Mouse (Mus musculus): ENCODE results near the gene Homez. TPM values are rescaled to one million over a fixed set of nuclear protein-coding genes. Genes with fewer than 3 reads are reported as not detected.

The Homez gene
- polyA plus RNA-seq, 1 experiment from 2014 or later = 14.5 TPM

DNA sequence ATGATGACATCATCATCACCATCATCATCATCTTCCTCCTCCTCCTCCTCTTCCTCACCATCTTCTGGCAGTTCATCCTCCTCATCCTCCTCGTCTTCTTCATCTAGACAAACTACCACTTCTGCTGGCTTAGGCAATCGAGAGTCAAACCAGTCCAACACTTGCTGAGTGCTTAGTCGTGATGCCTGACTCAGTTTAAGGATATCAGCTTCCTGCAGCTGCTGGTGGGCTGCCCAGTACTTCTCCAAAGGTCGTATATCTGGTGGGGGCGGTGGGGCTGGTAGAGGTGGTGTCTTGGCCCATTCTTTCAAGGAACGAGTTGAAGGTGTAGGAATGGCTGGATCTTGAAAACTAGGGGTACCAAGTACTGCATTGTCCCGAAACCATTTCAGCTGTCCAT, 14.1 kb downstream of the Homez start:
- in situ Hi-C loops (cut with MboI; ENCODE audit: low pct_unique_long_range_greater_than_20kb) = no loop called here
- DNase-seq (ENCODE audit: low read depth, low spot score) (no peak), ATAC-seq (no peak)
- TF ChIP-seq CTCF (IDR thresholded peaks at IDR 0.05) = no peak
- H3K27me3 ChIP-seq = no peaks in the 10 kb centered on the region
- ChIA-PET CTCF (no interaction called here), POLR2A (no interaction called here)

DNA sequence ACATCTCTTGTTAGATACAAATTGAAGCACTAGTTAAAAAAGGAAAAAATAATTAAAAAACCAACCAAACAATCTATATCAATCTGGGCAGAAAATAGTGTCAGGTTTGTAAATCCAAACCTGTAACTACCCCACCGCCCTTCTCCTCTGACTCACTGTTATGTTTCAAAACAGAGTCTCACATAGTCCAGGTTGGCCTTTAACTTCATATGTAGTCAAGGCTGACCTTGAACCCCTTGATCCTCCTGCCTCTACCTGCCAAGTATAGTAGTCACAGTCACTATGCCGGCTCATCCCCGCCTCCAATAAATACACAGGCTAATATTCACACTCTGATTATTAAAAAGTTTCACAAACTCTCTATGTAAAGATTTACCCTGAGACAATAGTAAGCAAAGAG, 15.0 kb downstream of the Homez start:
- POLR2A ChIA-PET = no interaction called here
- CTCF ChIA-PET = no interaction called here
- TF ChIP-seq CTCF (IDR thresholded peaks at IDR 0.05) = no peak
- in situ Hi-C loops (cut with MboI; ENCODE audit: low pct_unique_long_range_greater_than_20kb) = no loop called here
- DNase-seq (ENCODE audit: low read depth, low spot score) (no peak), ATAC-seq (no peak)
- no peaks in the 10 kb centered on the region for H3K27me3 ChIP-seq

DNA sequence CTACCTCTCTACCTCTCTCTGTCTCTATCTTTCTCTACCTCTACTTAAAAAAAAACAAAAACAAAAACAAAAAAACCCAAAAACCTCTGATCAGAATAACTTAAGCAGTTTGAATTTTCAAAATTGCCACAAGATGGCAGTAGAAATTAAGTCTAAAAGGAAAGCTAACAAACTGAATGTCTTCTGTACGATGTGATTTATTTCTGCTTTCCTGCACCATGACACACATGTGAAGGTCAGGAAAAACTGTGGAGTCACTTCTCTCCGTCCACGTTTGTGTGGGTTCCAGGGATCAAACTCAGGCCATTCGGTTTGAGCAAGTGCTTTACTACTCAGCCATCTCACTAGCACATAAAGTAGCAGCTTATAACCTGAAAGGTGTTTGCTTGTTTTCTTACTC, 27.3 kb downstream of the Homez start:
- POLR2A ChIA-PET = no interaction called here
- CTCF ChIA-PET = interaction anchor here (1.1 to 2.3 kb wide), 8 partner anchors 9 to 172 kb away, joined by 3 to 6 read pairs (median 4); partner anchors contain the start of gene Ngdn
- in situ Hi-C loops (cut with MboI; ENCODE audit: low pct_unique_long_range_greater_than_20kb) = loop anchor here (5.0 kb wide), 1 partner anchor 94 kb away; the partner anchor contains the start of gene Cmtm5
- ATAC-seq (no peak), DNase-seq (ENCODE audit: low read depth, low spot score) (no peak)
- peak; percentile 49 for TF ChIP-seq CTCF (IDR thresholded peaks at IDR 0.05)
- H3K27me3 ChIP-seq = peaks cover 20% of the 10 kb centered on the region

DNA sequence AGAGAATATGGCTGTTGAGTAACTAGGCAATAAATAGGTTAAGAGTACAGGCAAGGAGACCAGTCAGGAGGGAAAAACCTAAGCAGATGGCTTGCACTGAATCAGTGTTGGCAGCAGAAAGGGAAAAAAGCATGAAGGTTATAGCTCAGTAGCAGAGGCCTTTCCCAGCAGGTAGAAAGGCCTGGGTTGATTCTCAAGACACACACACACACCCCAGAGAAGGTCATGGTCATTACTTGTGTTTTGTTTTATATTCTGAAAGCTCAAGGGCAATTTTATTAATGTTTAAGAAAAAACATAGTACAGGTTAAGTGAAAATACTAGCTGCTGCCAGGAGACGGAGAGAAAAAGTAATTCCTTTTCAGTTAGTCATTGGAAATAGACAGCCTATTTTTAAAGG, 47.0 kb downstream of the Homez start:
- CTCF ChIA-PET = no interaction called here
- TF ChIP-seq CTCF (IDR thresholded peaks at IDR 0.05) = no peak
- peaks cover 18% of the 10 kb centered on the region for H3K27me3 ChIP-seq
- in situ Hi-C loops (cut with MboI; ENCODE audit: low pct_unique_long_range_greater_than_20kb) = no loop called here
- DNase-seq (ENCODE audit: low read depth, low spot score) (no peak), ATAC-seq (no peak)
- POLR2A ChIA-PET = no interaction called here

DNA sequence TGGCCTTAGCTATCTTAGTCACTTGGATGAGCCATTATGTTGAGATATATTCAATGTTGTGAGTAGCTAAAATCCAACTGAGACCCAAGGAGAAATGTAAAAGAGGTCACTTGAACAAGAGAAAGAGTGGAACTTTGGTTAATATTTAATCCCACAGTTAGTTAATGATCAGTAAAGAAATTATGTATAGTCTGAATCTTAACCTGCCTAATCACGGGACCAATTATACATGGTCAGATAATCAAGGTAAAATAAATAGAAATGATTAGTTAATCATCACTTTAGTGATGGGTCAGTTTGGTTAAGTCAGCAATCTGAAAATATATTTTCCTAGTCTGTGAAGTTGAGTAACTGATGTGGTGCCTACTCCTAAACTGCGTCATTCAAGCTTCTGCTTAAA, 48.5 kb downstream of the Homez start:
- in situ Hi-C loops (cut with MboI; ENCODE audit: low pct_unique_long_range_greater_than_20kb) = no loop called here
- CTCF ChIA-PET = interaction anchor here (1.0 to 1.1 kb wide), 2 partner anchors 22 to 36 kb away, joined by 3 to 4 read pairs; no protein-coding TSS in a partner anchor
- H3K27me3 ChIP-seq = peaks cover 22% of the 10 kb centered on the region
- POLR2A ChIA-PET = no interaction called here
- TF ChIP-seq CTCF (IDR thresholded peaks at IDR 0.05) = no peak
- no peak for DNase-seq (ENCODE audit: low read depth, low spot score)
- ATAC-seq = no peak

DNA sequence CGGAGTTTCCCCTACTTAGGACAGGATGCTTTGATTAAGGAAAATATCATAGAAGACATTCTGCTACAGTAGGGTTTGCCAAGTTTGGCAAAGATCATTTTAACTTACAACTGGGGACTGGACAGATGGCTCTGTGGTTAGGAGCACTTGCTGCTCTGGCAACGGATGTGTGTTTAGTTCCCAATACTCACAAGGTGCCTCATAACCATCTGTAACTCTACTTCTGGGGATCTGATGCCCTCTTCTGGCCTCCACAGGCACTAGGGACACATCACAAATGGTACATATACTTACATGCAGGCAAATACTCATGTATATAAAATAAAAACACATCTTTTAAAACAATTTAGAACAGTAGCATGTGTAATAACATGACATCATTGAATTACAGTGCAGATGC, 53.0 kb downstream of the Homez start:
- ChIA-PET POLR2A (interaction anchor here (0.6 kb wide), 1 partner anchor 16 kb away, joined by 4 read pairs; no protein-coding TSS in a partner anchor), CTCF (interaction anchor here (0.6 to 1.6 kb wide), 3 partner anchors 32 to 105 kb away, joined by 3 to 4 read pairs (median 4); partner anchors contain the start of gene Cebpe)
- no peak for ATAC-seq
- TF ChIP-seq CTCF (IDR thresholded peaks at IDR 0.05) = peak; percentile 74
- H3K27me3 ChIP-seq = peaks cover 21% of the 10 kb centered on the region
- DNase-seq (ENCODE audit: low read depth, low spot score) = no peak
- in situ Hi-C loops (cut with MboI; ENCODE audit: low pct_unique_long_range_greater_than_20kb) = no loop called here

DNA sequence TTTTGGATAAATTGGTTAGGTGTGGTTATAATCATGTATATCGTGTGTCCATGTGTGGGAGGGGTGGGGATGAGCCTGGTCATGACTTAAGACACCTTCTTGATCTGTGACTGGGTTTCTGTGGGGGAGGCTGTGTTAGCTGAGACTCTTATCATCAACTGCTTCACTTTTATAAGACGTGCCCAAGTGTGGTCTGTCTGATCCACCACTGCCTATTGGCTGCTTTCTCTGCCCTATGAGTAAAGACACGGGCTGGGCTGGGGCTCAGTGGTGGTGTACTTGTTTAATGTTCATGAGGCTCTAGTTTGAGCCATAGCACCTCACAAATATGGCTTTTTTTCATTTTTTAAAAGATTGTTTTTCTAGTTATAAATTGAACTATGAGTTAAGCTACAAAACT, 55.0 kb downstream of the Homez start:
- ChIA-PET CTCF (no interaction called here), POLR2A (no interaction called here)
- ATAC-seq (no peak), DNase-seq (ENCODE audit: low read depth, low spot score) (no peak)
- in situ Hi-C loops (cut with MboI; ENCODE audit: low pct_unique_long_range_greater_than_20kb) = no loop called here
- peaks cover 21% of the 10 kb centered on the region for H3K27me3 ChIP-seq
- TF ChIP-seq CTCF (IDR thresholded peaks at IDR 0.05) = no peak

DNA sequence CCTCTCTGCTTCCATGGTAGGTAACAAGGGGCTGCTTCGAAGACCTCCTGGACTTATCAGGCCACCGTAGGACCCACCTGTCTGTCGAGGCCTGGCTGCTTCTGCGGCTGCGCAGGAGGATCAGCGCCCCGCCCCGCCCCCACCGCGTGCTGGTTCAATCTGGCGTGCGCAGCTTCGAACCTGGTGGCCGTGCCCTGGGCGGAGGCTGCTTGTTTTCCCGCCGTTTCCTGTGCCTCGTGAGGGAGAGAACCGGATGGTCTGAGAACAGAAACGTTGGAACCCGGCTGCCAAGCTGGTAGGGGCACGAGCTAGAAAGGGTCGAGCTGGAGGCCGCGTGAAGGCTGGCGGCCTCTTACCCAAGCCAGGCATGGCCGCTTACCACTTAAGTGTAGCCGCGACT, 56.8 kb downstream of the Homez start, which contains the start of gene Rnf212b:
Rnf212b (plus strand) TSS at position 151 of the 400 bp plus-strand sequence.
- DNase-seq (ENCODE audit: low read depth, low spot score) (no peak), ATAC-seq (no peak)
- POLR2A ChIA-PET = no interaction called here
- in situ Hi-C loops (cut with MboI; ENCODE audit: low pct_unique_long_range_greater_than_20kb) = no loop called here
- TF ChIP-seq CTCF (IDR thresholded peaks at IDR 0.05) = no peak
- peaks cover 19% of the 10 kb centered on the region for H3K27me3 ChIP-seq
- CTCF ChIA-PET = no interaction called here

DNA sequence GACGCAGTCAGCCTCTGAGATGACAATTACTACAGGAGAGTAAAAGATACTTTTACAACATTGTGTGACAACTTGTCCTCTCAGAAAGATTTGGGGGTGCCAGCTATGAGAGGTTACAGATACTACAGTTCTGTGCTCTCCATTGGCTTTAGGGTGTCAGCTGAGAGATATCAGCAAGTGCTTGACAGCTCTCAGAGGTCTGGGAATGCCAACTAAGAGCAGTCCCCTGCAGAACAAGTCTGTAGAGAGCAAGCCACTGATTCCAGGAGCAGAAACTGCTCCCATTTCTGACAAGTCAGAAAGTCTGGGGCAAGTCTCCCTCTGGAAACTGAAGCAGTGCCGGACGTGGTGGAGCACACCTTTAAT, 61.1 kb downstream of the Homez start:
- in situ Hi-C loops (cut with MboI; ENCODE audit: low pct_unique_long_range_greater_than_20kb) = no loop called here
- H3K27me3 ChIP-seq = peaks cover 4% of the 10 kb centered on the region
- ChIA-PET CTCF (interaction anchor here (1.1 kb wide), 1 partner anchor 95 kb away, joined by 3 read pairs; no protein-coding TSS in a partner anchor), POLR2A (no interaction called here)
- DNase-seq (ENCODE audit: low read depth, low spot score) = no peak
- ATAC-seq = no peak
- no peak for TF ChIP-seq CTCF (IDR thresholded peaks at IDR 0.05)

DNA sequence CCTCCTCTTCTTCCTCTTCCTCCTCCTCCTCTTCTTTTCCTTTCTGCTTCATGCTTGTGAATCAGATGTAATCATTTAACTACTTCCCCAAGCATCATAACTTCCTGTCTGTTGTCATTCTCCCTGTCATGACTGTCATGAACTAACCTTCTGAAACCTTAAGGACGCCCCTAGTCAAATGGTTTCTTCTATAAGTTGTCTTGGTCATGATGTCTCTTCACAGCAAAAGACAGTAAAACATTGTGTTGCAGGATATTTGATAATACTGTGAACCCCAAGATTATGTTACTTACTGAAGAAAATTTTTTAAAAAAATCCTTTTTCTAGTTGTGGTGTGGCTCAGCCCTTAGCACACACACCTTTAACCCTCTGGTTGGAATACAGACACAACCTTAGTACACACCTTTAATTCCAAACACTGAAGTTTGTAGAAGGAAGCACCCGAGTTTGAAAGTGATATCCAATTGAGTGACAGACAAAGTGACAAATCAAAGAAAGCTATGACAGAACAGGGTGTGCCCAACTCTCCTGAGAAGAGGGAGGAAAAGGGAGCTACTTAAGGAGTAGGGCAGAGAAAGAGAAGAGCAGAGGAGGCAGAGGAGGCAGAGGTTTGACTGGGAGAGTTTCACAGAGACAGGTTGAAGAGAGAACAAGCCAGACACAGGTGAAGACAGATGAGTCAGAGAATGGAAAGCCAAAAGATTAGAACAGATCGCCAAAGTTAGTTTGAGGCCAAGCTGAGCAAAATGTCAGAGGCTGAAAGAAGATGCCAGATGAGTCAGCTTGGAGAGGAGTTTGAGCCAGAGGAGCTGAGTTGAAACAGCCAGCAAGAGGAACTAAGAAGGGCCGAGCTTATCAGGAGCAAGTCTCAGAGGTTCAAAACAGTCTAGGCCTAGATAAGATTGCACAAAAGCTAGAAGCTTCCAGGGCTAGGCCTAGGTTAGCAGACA, 61.8 kb downstream of the Homez start:
- peaks cover 4% of the 10 kb centered on the region for H3K27me3 ChIP-seq
- ChIA-PET CTCF (interaction anchor here (1.1 kb wide), 1 partner anchor 94 kb away, joined by 3 read pairs; no protein-coding TSS in a partner anchor), POLR2A (no interaction called here)
- no peak for DNase-seq (ENCODE audit: low read depth, low spot score)
- no peak for ATAC-seq
- no peak for TF ChIP-seq CTCF (IDR thresholded peaks at IDR 0.05)
- in situ Hi-C loops (cut with MboI; ENCODE audit: low pct_unique_long_range_greater_than_20kb) = no loop called here

DNA sequence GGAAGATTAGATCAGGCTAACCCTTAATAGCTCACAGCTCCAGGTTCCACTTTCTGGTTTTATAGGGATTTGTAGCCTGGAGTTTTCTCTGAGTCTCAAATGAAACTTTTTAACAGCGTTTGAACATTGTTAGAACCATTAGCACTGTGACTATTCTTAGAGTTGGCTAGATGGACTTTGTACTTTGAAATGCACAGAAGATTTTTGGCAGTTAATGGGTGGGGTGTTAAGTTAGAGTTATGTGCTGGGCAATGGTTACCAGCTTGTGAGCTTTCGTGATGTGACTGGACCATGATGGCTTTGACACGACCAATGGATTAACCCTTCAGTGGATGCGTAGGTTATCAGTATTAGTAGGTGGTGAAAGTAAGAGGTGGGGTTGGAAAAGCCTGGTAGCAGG, 64.6 kb downstream of the Homez start:
- H3K27me3 ChIP-seq = peaks cover 4% of the 10 kb centered on the region
- DNase-seq (ENCODE audit: low read depth, low spot score) (no peak), ATAC-seq (no peak)
- POLR2A ChIA-PET = no interaction called here
- in situ Hi-C loops (cut with MboI; ENCODE audit: low pct_unique_long_range_greater_than_20kb) = no loop called here
- TF ChIP-seq CTCF (IDR thresholded peaks at IDR 0.05) = no peak
- CTCF ChIA-PET = no interaction called here

Other genes starting within 250 kb of the Homez start
- gene Psmb11, start 249.5 kb downstream of the Homez start, polyA plus RNA-seq (2021) = 0.01 TPM
- not detected for gene Gm17606, start 230.0 kb downstream of the Homez start, polyA plus RNA-seq (2021)
- gene Cdh24, start 229.6 kb downstream of the Homez start, polyA plus RNA-seq (2021) = 7.0 TPM
- 69.8 TPM for gene 1700123O20Rik, start 184.7 kb downstream of the Homez start, polyA plus RNA-seq (2021)
- gene Acin1, start 184.0 kb downstream of the Homez start, polyA plus RNA-seq (2021) = 215 TPM
- gene Gm29776, start 172.1 kb downstream of the Homez start, polyA plus RNA-seq (2021) = 0.03 TPM
- not detected for gene Cebpe, start 158.8 kb downstream of the Homez start, polyA plus RNA-seq (2021)
- gene Slc7a8, start 89.0 kb downstream of the Homez start, polyA plus RNA-seq (2021) = 0.04 TPM
- gene Rnf212b, start 56.8 kb downstream of the Homez start, polyA plus RNA-seq (2021) = not detected
- gene Ppp1r3e, start 6.6 kb upstream of the Homez start, polyA plus RNA-seq (2021) = 4.4 TPM
- 37.7 TPM for gene Bcl2l2, start 12.4 kb upstream of the Homez start, polyA plus RNA-seq (2021)
- 1.2 TPM for gene Gm20521, start 12.5 kb upstream of the Homez start, polyA plus RNA-seq (2021)
- 194 TPM for gene Pabpn1, start 21.5 kb upstream of the Homez start, polyA plus RNA-seq (2021)
- 25.3 TPM for gene Slc22a17, start 42.2 kb upstream of the Homez start, polyA plus RNA-seq (2021)
- not detected for gene Efs, start 55.2 kb upstream of the Homez start, polyA plus RNA-seq (2021)
- not detected for gene Il25, start 61.7 kb upstream of the Homez start, polyA plus RNA-seq (2021)
- not detected for gene Cmtm5, start 65.3 kb upstream of the Homez start, polyA plus RNA-seq (2021)
- 0.18 TPM for gene Myh6, start 96.0 kb upstream of the Homez start, polyA plus RNA-seq (2021)
- not detected for gene Gm17428, start 106.0 kb upstream of the Homez start, polyA plus RNA-seq (2021)
- gene Myh7, start 123.7 kb upstream of the Homez start, polyA plus RNA-seq (2021) = 0.23 TPM
- 43.7 TPM for gene Ngdn, start 144.5 kb upstream of the Homez start, polyA plus RNA-seq (2021)
- gene Zfhx2, start 221.4 kb upstream of the Homez start, polyA plus RNA-seq (2021) = 6.1 TPM
- 31.8 TPM for gene Thtpa, start 223.8 kb upstream of the Homez start, polyA plus RNA-seq (2021)
- gene Ap1g2, start 235.6 kb upstream of the Homez start, polyA plus RNA-seq (2021) = 25.9 TPM
- 0.92 TPM for gene Jph4, start 246.0 kb upstream of the Homez start, polyA plus RNA-seq (2021)